Mouse (Mus musculus) megakaryocyte-erythroid progenitor cell, adult 5-6 weeks (primary cell): ENCODE measurements at regions not wholly inside any gene's neighbourhood (a gene's known extent, or its start where the extent isn't known, plus 50 kb on each side); places are given as distances from the start of the nearest gene placed in this dataset.

ENCODE experiments used
- ATAC-seq: replicated peaks from 2 replicates; pipeline ENCODE4 v1.8.0; 2016; ENCODE audit warnings: mild to moderate bottlenecking, inconsistent platforms; ENCODE audit not compliant: severe bottlenecking, poor library complexity, low FRiP score, low TSS enrichment

DNA sequence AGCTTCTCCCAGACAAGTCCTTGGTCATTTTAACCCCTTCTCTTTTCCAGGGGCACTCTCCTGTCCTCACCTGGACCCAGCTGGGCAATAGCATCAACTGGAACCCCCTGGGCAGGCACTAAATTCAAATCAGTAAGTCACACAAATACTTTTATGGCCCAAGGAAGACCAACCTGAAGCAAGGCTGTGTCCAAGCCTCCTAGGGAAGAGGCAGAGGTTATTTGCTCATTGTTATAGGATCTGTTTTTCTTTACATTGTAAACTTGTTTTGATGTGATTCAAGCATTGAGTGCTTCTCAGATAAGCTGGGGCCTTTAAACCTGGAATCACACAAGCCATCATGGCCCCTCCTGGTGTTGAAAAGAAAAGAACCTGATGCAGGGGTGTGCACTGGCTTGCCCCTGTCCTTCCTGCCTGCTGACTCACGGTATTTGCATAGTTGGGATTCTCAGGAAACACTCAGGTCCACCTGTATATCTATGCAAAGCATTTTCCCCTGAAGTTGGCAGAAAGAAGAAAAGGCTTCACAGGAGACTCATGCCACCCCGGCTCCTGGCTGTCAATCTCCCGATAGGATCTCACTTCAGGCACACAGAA lies 114.9 kb upstream of the Kit start:
- ATAC-seq = no peak

GRCm38 (mm10) chr5:75460414-75461025 lies 114.2 kb upstream of the Kit start:
- ATAC-seq = peak; percentile 98

- no peak for ATAC-seq
Observed at GRCm38 (mm10) chr5:75461368-75461767, 113.3 kb upstream of the Kit start.

DNA sequence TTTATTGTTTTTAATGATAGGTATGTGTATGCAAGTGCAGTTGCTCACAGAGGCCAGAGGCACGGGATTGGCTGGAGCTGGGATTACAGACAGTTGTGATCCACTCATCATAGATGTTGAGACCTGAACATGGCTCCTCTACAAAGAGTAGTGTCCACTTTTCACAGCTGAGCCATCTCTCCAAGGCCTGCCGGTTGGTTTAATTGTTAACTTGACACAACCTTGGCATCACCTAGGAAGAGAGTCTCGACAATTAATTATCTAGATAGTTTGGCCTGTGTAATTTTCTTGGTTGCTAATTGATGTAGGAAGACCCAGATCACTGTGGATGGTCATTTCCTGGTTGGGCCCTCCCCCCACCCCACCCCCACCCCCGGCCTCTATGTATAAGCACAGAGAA lies 111.1 kb upstream of the Kit start:
- no peak for ATAC-seq

DNA sequence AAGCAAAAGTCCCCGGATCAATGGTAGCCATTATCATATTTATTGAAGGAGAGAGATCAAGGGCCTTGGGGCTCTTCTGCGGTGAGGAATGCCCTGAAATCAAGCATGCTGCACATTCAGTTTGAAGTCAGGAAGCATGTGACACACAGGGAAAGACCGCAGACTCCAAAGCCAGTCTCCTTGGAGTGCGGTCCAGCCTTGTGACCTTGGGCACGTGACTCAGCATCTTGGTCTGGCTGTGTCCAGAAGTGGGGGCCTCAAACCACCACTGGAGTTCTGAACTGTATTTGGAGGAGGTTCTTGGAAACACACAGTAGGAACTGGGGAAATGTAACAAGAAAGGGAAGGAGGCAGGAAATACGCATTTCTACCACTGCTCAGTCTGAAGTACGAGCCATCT lies 109.0 kb upstream of the Kit start:
- no peak for ATAC-seq

DNA sequence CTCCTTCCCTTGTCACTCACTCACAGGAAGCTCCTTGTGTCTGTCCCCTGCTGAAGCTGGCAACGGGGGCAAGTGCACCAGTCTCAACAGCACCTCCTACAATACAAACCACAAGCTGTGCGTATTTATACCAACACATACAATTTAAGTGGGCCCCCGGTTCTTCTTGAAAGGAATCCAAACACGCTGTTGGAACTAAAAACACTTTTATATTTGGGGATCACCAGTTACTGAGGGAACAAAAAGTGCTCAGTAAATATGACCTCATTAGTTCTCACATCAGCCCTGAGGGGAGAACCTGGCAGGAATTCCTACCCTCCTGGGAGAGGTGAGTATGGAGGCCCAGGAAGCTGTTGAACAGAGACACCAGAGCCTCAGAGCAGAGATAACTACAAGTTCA lies 107.8 kb upstream of the Kit start:
- no peak for ATAC-seq

GRCm38 (mm10) chr5:75467916-75468315 lies 106.8 kb upstream of the Kit start:
- no peak for ATAC-seq

DNA sequence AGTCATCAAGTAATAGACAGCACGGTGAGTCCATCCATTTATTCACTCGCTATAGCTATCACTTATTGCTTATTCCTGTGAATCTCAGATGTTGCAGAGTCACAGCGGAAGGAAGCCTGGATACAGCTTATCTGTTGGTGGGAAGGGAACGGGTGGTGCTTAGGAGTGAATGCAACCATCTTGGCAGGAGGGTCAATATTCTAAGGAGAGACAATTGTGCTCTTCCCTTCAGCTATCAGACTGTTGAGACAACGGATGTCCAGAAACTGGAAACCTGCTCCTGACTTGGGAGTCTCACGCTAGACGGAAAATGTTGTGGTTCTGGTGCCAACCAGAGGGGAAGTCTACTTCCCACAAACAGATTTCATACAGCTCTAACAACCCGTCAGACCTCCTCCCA lies 103.7 kb upstream of the Kit start:
- no peak for ATAC-seq

DNA sequence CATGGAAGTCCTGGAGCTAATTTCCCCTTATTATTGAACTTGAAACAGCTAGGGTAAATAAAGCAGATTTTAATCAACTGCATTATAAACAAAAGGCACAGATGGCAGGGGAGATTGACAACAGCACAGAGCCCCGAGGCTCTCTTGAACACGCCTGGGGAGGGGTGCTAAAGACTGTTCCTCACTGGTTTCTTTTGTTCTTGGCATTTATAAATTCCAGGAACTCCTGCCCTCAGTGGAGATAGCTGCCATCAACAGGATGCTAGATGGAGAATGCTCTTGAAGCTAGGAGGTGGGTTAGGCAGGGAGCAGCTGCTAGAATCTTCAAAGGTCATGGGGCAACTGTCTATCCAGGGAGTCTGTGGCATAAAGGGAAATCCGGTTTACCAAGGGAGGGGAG lies 102.2 kb upstream of the Kit start:
- ATAC-seq = 0 out of 2 replicates have a peak, but pooled peaks have one; percentile 6

GRCm38 (mm10) chr5:75475414-75475813 lies 99.3 kb upstream of the Kit start:
- no peak for ATAC-seq

DNA sequence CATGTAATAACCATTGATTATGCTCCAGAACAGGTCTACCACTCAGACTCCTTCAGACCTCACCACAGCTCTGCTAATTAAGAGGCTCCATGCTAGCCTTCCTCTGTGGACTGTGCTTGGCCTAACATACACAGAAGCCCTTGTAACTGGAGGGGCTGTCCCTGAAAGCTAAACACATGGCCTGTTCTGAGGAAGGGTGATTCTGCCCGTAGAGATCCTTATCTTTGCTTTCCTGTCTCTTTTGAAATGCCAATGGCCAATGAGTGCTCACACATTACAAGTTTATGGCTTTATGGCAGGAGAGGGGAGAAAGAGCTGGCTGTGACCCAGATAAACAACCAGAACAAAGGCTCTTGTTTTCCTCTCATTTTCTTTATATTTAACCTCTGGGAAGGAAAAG lies 96.2 kb upstream of the Kit start:
- 0 out of 2 replicates have a peak, but pooled peaks have one; percentile 34 for ATAC-seq

DNA sequence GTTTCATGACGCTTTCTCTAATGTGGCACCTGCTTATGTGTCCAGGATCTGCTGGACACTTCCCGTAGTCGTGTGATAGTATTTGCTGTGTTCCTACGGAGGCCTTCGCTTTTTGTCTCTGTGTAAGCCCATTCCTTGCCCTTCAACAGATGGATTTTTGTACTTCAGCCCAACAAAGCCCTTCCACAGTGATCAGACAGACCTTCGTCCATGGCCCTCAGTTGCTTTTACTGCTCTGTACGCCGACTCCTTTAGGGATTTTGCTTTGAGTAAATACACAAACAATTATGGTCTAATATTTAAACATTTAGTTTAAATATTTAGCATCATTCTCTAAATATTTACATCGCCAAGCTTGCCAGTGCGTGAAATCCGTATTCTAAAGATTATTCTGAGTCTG lies 95.6 kb upstream of the Kit start:
- ATAC-seq = no peak

- ATAC-seq = no peak
Observed at GRCm38 (mm10) chr5:75481595-75481994, 93.1 kb upstream of the Kit start.

- no peak for ATAC-seq
Observed at GRCm38 (mm10) chr5:75484330-75484729, 90.4 kb upstream of the Kit start.

DNA sequence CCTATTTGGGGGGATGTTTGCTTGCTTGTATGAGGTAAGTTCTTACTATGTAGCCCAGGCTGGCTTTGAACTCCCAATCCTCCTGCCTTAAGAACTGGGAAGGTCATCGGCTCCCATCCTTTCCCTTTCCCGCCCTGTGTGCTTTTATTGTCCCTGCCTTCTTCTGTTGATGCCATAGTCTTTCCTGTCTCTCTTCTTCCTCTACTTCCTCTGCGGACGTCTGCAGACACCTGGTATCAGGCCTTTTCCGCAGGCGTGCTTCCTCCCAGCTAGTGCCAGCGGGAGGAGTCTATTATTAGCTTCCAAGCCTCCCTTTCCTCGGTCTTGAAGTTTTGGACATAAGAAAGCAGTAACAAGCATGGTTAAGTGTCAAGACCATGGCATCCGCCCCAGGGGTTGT lies 83.9 kb upstream of the Kit start:
- ATAC-seq = no peak

DNA sequence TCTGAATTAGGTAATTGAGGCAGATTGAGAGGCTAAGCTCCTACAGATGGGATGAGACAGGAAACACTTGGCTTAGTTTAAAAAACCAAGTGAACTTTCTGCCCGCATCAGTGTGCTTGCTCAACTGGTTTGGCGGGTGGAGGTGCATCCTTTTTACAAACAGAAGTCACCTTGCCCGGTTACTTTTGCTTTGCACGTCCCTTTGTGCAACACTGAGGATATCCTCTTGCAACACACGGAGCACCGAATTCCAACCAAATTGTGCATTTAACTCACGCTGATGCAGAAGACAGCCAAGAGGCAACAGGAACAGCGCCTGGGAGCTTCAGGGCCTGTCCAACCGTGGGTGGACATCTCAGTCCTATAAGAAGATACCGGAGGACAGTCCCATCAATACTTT lies 80.6 kb upstream of the Kit start:
- no peak for ATAC-seq

DNA sequence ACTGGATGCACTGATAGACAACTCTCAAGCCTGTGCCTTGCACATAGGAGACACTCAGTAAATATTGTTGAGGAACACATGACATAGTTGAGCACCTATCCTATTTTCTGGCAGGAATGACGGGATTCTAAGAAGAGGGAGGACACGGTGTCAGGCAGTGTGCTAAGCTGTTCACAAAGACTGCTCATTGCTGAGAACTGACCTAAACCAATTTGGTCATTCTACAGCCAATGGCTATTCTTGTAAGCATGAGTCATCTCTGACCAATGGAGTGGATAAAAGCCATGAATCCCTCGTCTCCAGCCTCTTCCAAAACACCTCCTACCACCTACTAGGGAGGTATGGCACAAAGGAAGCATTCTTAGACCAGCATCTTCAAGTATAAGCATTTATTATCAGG lies 75.7 kb upstream of the Kit start:
- ATAC-seq = no peak

DNA sequence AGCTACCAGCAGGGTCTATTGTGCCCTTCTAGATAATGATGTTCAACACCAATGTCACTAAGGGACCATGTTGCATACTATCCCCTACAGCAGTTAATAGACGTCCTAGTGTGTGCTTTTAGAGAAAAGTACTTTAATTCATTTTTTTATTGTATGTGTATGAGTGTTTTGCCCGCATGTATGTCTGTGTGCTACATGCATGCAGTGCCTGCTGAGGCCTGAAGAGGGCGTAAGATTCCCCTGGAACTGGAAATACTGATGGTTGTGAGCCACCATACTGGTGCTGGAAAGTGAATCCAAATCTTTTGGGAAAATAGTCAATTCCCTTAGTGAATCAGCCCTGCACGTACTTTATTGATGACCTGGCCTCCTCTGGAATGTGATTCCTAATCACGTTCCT lies 75.0 kb upstream of the Kit start:
- ATAC-seq = no peak

- ATAC-seq = no peak
Observed at GRCm38 (mm10) chr5:75500654-75501416, 73.9 kb upstream of the Kit start.

- no peak for ATAC-seq
Observed at GRCm38 (mm10) chr5:75503673-75504072, 71.0 kb upstream of the Kit start.
